Mouse (Mus musculus) ES-E14 (cell line): Measurements from ENCODE around the gene Lipc.

Experiments used
- CHD2 ChIP-seq: IDR thresholded peaks from 2 replicates; pipeline ENCODE4 v1.6.1; 2014; ENCODE audit warnings: mild to moderate bottlenecking, low read depth, low read length, inconsistent platforms
- HCFC1 ChIP-seq: IDR thresholded peaks from 2 replicates; pipeline ENCODE4 v1.6.1; 2012; ENCODE audit warnings: low read length, inconsistent platforms, borderline replicate concordance; ENCODE audit not compliant: insufficient read depth
- ZNF384 ChIP-seq: IDR thresholded peaks from 2 replicates; pipeline ENCODE4 v1.6.1; 2012; ENCODE audit warnings: low read depth, low read length, inconsistent platforms

DNA sequence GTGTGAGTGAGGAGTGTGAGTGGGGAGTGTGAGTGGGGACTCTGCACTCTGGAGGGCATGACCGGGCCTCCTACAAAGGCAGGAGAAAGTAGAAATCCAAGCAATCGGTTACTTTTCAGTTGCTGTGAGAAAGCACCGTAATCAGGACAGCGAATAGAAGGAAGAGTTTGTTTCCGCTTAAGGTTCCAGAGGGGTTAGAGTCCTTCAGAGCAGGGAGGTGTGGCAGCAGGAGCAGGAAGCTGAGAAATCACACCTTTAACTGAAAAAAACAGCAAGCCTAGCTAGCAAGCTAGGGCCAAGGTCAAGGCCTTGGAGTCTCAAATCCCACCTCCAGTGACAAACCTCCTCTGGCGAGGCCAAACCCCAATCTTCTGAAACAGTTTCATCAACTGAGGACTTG, 97.1 kb downstream of the Lipc start:
- TF ChIP-seq CHD2 (no peak), ZNF384 (no peak), HCFC1 (no peak)
